Mouse (Mus musculus): Measurements from ENCODE around the gene Asap2. TPM values are rescaled to one million over a fixed set of nuclear protein-coding genes. Genes with fewer than 3 reads are reported as not detected.

Asap2 gene
- polyA plus RNA-seq, 1 experiment from 2014 or later: 17.8 TPM

GRCm38 (mm10) chr12:21286243-21286622 lies 296.0 kb downstream of the Asap2 start, which contains the start of gene Itgb1bp1:
Gene Itgb1bp1, minus strand, starts transcription at chr12:21286284.
- ATAC-seq (ENCODE audit: insufficient read depth, low FRiP score, low TSS enrichment) (peak; percentile 94), DNase-seq (ENCODE audit: low spot score) (peak; percentile 98)
- Histone ChIP-seq H3K9me3 (ENCODE audit: control insufficient read depth, low read length) (no peaks in the 10 kb centered on the region), H3K9ac (ENCODE audit: low read length) (peak within 1 kb of the TSS; percentile 87), H3K4me2 (ENCODE audit: low read depth) (peak within 1 kb of the TSS; percentile 77), H3K27ac (ENCODE audit: low read depth, low read length) (peak within 1 kb of the TSS; percentile 77), H3K36me3 (ENCODE audit: control insufficient read depth, insufficient read depth, low read length) (no peaks in the 10 kb centered on the region), H3K27me3 (ENCODE audit: control insufficient read depth, insufficient read depth, low read length) (no peaks in the 10 kb centered on the region), H3K4me1 (ENCODE audit: control insufficient read depth, insufficient read depth, low read length) (no peaks in the 10 kb centered on the region), H3K4me3 (ENCODE audit: low read depth, low read length) (peak within 1 kb of the TSS; percentile 77)
- WGBS: under 1% methylated on average over 28 of the region's 28 CpGs

GRCm38 (mm10) chr12:21286712-21287650 lies 296.7 kb downstream of the Asap2 start:
- DNase-seq (ENCODE audit: low spot score) (no peak), ATAC-seq (ENCODE audit: insufficient read depth, low FRiP score, low TSS enrichment) (peak; percentile 41)
- Histone ChIP-seq H3K4me2 (ENCODE audit: low read depth) (peak overlapping the region; percentile 77), H3K4me3 (ENCODE audit: low read depth, low read length) (peak overlapping the region; percentile 77), H3K27ac (ENCODE audit: low read depth, low read length) (peak overlapping the region; percentile 77), H3K4me1 (ENCODE audit: control insufficient read depth, insufficient read depth, low read length) (no peaks in the 10 kb centered on the region), H3K9ac (ENCODE audit: low read length) (peak overlapping the region; percentile 87), H3K27me3 (ENCODE audit: control insufficient read depth, insufficient read depth, low read length) (no peaks in the 10 kb centered on the region), H3K36me3 (ENCODE audit: control insufficient read depth, insufficient read depth, low read length) (no peaks in the 10 kb centered on the region), H3K9me3 (ENCODE audit: control insufficient read depth, low read length) (no peaks in the 10 kb centered on the region)
- 39% methylated on average over 18 of the region's 18 CpGs for WGBS

GRCm38 (mm10) chr12:21288716-21289395 lies 298.6 kb downstream of the Asap2 start:
- Histone ChIP-seq H3K4me2 (ENCODE audit: low read depth) (no peak overlapping the region), H3K4me1 (ENCODE audit: control insufficient read depth, insufficient read depth, low read length) (no peaks in the 10 kb centered on the region), H3K27me3 (ENCODE audit: control insufficient read depth, insufficient read depth, low read length) (no peaks in the 10 kb centered on the region), H3K9me3 (ENCODE audit: control insufficient read depth, low read length) (no peaks in the 10 kb centered on the region), H3K9ac (ENCODE audit: low read length) (no peak overlapping the region), H3K4me3 (ENCODE audit: low read depth, low read length) (no peak overlapping the region), H3K36me3 (ENCODE audit: control insufficient read depth, insufficient read depth, low read length) (peaks cover 2% of the 10 kb centered on the region), H3K27ac (ENCODE audit: low read depth, low read length) (no peak overlapping the region)
- ATAC-seq (ENCODE audit: insufficient read depth, low FRiP score, low TSS enrichment) (no peak), DNase-seq (ENCODE audit: low spot score) (no peak)
- WGBS: 90% methylated on average over 3 of the region's 3 CpGs

- H3K4me2 ChIP-seq (ENCODE audit: low read depth): no peak overlapping the region
- no peaks in the 10 kb centered on the region for H3K9me3 ChIP-seq (ENCODE audit: control insufficient read depth, low read length)
- no peak overlapping the region for H3K4me3 ChIP-seq (ENCODE audit: low read depth, low read length)
- H3K36me3 ChIP-seq (ENCODE audit: control insufficient read depth, insufficient read depth, low read length): peaks cover 9% of the 10 kb centered on the region
- no peak overlapping the region for H3K27ac ChIP-seq (ENCODE audit: low read depth, low read length)
- WGBS: 92% methylated on average over 6 of the region's 6 CpGs
- H3K27me3 ChIP-seq (ENCODE audit: control insufficient read depth, insufficient read depth, low read length): no peaks in the 10 kb centered on the region
- no peak for ATAC-seq (ENCODE audit: insufficient read depth, low FRiP score, low TSS enrichment)
- no peak for DNase-seq (ENCODE audit: low spot score)
- no peaks in the 10 kb centered on the region for H3K4me1 ChIP-seq (ENCODE audit: control insufficient read depth, insufficient read depth, low read length)
- no peak overlapping the region for H3K9ac ChIP-seq (ENCODE audit: low read length)
Observed at GRCm38 (mm10) chr12:21289651-21290050, 299.4 kb downstream of the Asap2 start.

- Histone ChIP-seq H3K27me3 (ENCODE audit: control insufficient read depth, insufficient read depth, low read length) (no peaks in the 10 kb centered on the region), H3K36me3 (ENCODE audit: control insufficient read depth, insufficient read depth, low read length) (peaks cover 36% of the 10 kb centered on the region), H3K9me3 (ENCODE audit: control insufficient read depth, low read length) (no peaks in the 10 kb centered on the region), H3K4me3 (ENCODE audit: low read depth, low read length) (no peak overlapping the region), H3K4me1 (ENCODE audit: control insufficient read depth, insufficient read depth, low read length) (no peaks in the 10 kb centered on the region), H3K4me2 (ENCODE audit: low read depth) (no peak overlapping the region), H3K27ac (ENCODE audit: low read depth, low read length) (no peak overlapping the region), H3K9ac (ENCODE audit: low read length) (no peak overlapping the region)
- WGBS: 91% methylated on average over 11 of the region's 11 CpGs
- DNase-seq (ENCODE audit: low spot score): no peak
- no peak for ATAC-seq (ENCODE audit: insufficient read depth, low FRiP score, low TSS enrichment)
Observed at GRCm38 (mm10) chr12:21298856-21299255, 308.6 kb downstream of the Asap2 start.

GRCm38 (mm10) chr12:21301324-21301723 lies 311.1 kb downstream of the Asap2 start:
- Histone ChIP-seq H3K27me3 (ENCODE audit: control insufficient read depth, insufficient read depth, low read length) (no peaks in the 10 kb centered on the region), H3K9ac (ENCODE audit: low read length) (no peak overlapping the region), H3K4me2 (ENCODE audit: low read depth) (no peak overlapping the region), H3K36me3 (ENCODE audit: control insufficient read depth, insufficient read depth, low read length) (peaks cover 31% of the 10 kb centered on the region), H3K27ac (ENCODE audit: low read depth, low read length) (no peak overlapping the region), H3K9me3 (ENCODE audit: control insufficient read depth, low read length) (no peaks in the 10 kb centered on the region), H3K4me3 (ENCODE audit: low read depth, low read length) (no peak overlapping the region), H3K4me1 (ENCODE audit: control insufficient read depth, insufficient read depth, low read length) (no peaks in the 10 kb centered on the region)
- no peak for DNase-seq (ENCODE audit: low spot score)
- WGBS: 87% methylated on average over 7 of the region's 7 CpGs
- no peak for ATAC-seq (ENCODE audit: insufficient read depth, low FRiP score, low TSS enrichment)

- H3K36me3 ChIP-seq (ENCODE audit: control insufficient read depth, insufficient read depth, low read length): peaks cover 33% of the 10 kb centered on the region
Observed at GRCm38 (mm10) chr12:21301932-21302331, 311.7 kb downstream of the Asap2 start.

GRCm38 (mm10) chr12:21302361-21302783 lies 312.1 kb downstream of the Asap2 start:
- Histone ChIP-seq H3K9ac (ENCODE audit: low read length) (no peak overlapping the region), H3K27me3 (ENCODE audit: control insufficient read depth, insufficient read depth, low read length) (no peaks in the 10 kb centered on the region), H3K4me1 (ENCODE audit: control insufficient read depth, insufficient read depth, low read length) (no peaks in the 10 kb centered on the region), H3K4me3 (ENCODE audit: low read depth, low read length) (no peak overlapping the region), H3K9me3 (ENCODE audit: control insufficient read depth, low read length) (no peaks in the 10 kb centered on the region), H3K36me3 (ENCODE audit: control insufficient read depth, insufficient read depth, low read length) (peaks cover 33% of the 10 kb centered on the region), H3K4me2 (ENCODE audit: low read depth) (no peak overlapping the region), H3K27ac (ENCODE audit: low read depth, low read length) (no peak overlapping the region)
- WGBS: 89% methylated on average over 5 of the region's 5 CpGs
- no peak for ATAC-seq (ENCODE audit: insufficient read depth, low FRiP score, low TSS enrichment)
- no peak for DNase-seq (ENCODE audit: low spot score)

More at GRCm38 (mm10) chr12:21301932-21302331, 311.7 kb downstream of the Asap2 start:
- DNase-seq (ENCODE audit: low spot score) (no peak), ATAC-seq (ENCODE audit: insufficient read depth, low FRiP score, low TSS enrichment) (no peak)
- H3K9ac ChIP-seq (ENCODE audit: low read length): no peak overlapping the region
- 91% methylated on average over 8 of the region's 8 CpGs for WGBS
- no peak overlapping the region for H3K4me3 ChIP-seq (ENCODE audit: low read depth, low read length)
- H3K4me2 ChIP-seq (ENCODE audit: low read depth): no peak overlapping the region
- H3K27ac ChIP-seq (ENCODE audit: low read depth, low read length): no peak overlapping the region
- H3K4me1 ChIP-seq (ENCODE audit: control insufficient read depth, insufficient read depth, low read length): no peaks in the 10 kb centered on the region
- H3K9me3 ChIP-seq (ENCODE audit: control insufficient read depth, low read length): no peaks in the 10 kb centered on the region
- H3K27me3 ChIP-seq (ENCODE audit: control insufficient read depth, insufficient read depth, low read length): no peaks in the 10 kb centered on the region
